Mouse (Mus musculus) lung, embryonic 16.5 days (tissue): Measurements from ENCODE around the gene Mycbp2. TPM values are rescaled to one million over a fixed set of nuclear protein-coding genes. Genes with fewer than 3 reads are reported as not detected.

Experiments used
- ATAC-seq: fragments of 200-750 bp; cut with Nextera tagmentation; 2 replicates; pipeline ENCODE4 v1.8.0; 2017; ENCODE audit warnings: low read depth, mild to moderate bottlenecking, moderate library complexity
- H3K27ac ChIP-seq: fragments of 300-500 bp; sonication (generic); 2 replicates; pipeline ENCODE4 v1.5.1; 2014; ENCODE audit warnings: mild to moderate bottlenecking, control low read depth, low read length
- H3K27me3 ChIP-seq: fragments of 300-500 bp; sonication (generic); 2 replicates; pipeline ENCODE4 v1.6.1; 2014; ENCODE audit warnings: low read depth, low read length, mixed read lengths; ENCODE audit not compliant: control insufficient read depth, insufficient read depth
- H3K36me3 ChIP-seq: fragments of 300-500 bp; sonication (generic); 2 replicates; pipeline ENCODE4 v1.6.1; 2014; ENCODE audit warnings: low read length; ENCODE audit not compliant: control insufficient read depth, insufficient read depth
- H3K4me1 ChIP-seq: fragments of 300-500 bp; sonication (generic); replicated peaks from 2 replicates; pipeline ENCODE4 v1.6.1; 2014; ENCODE audit warnings: low read length, mixed read lengths; ENCODE audit not compliant: control insufficient read depth, insufficient read depth
- H3K4me2 ChIP-seq: fragments of 300-500 bp; sonication (generic); 2 replicates; pipeline ENCODE4 v1.6.1; 2014; ENCODE audit warnings: low read depth, low read length, control low read depth
- H3K4me3 ChIP-seq: fragments of 300-500 bp; sonication (generic); 2 replicates; pipeline ENCODE4 v1.5.1; 2014; ENCODE audit warnings: mild to moderate bottlenecking, low read length, control low read depth
- H3K9ac ChIP-seq: fragments of 300-500 bp; sonication (generic); 2 replicates; pipeline ENCODE4 v1.6.1; 2014; ENCODE audit warnings: low read length, control low read depth
- H3K9me3 ChIP-seq: fragments of 300-500 bp; sonication (generic); 2 replicates; pipeline ENCODE4 v1.6.1; 2016; ENCODE audit warnings: low read length; ENCODE audit not compliant: control insufficient read depth
- WGBS: fragments of 180-500 bp; shearing (Covaris S2); extraction: QIAGEN DNeasy Blood & Tissue Kit; methylation state at CpG from one replicate; pipeline ENCODE4 v1.1.7; 2014; 5-methylcytosine and 5-hydroxymethylcytosine counted together
- polyA plus RNA-seq: library from polyadenylated mRNA; unstranded; fragments of >200 nt; fragmentation: Nextera tagmentation; extraction: Ambion mirVana; gene quantifications from 2 replicates; pipeline ENCODE4 v1.2.1, GENCODE M21; 2015

Mycbp2 gene
- polyA plus RNA-seq, 1 experiment from 2014 or later: 14.5 TPM

- no peak overlapping the region for H3K9ac ChIP-seq
- H3K4me2 ChIP-seq: no peak overlapping the region
- H3K4me1 ChIP-seq: peaks cover 15% of the 10 kb centered on the region
- ATAC-seq: no peak
- no peaks in the 10 kb centered on the region for H3K27me3 ChIP-seq
- H3K9me3 ChIP-seq: no peaks in the 10 kb centered on the region
- H3K4me3 ChIP-seq: no peak overlapping the region
- 91% methylated on average over 3 of the region's 3 CpGs for WGBS
- no peak overlapping the region for H3K27ac ChIP-seq
- H3K36me3 ChIP-seq: peaks cover 13% of the 10 kb centered on the region
Observed at GRCm38 (mm10) chr14:103093236-103093635, 253.4 kb downstream of the Mycbp2 start.

- H3K36me3 ChIP-seq: peaks cover 23% of the 10 kb centered on the region
- H3K27me3 ChIP-seq: no peaks in the 10 kb centered on the region
- no peak overlapping the region for H3K4me2 ChIP-seq
- H3K4me1 ChIP-seq: peaks cover 3% of the 10 kb centered on the region; the same call in 1 of the 2 replicates
- no peaks in the 10 kb centered on the region for H3K9me3 ChIP-seq
- H3K9ac ChIP-seq: no peak overlapping the region
- no peak overlapping the region for H3K4me3 ChIP-seq
- WGBS: 70% methylated on average over 6 of the region's 6 CpGs
- no peak overlapping the region for H3K27ac ChIP-seq
- ATAC-seq: peak; percentile 43
Observed at GRCm38 (mm10) chr14:103088624-103089023, 258.0 kb downstream of the Mycbp2 start.

GRCm38 (mm10) chr14:103087846-103088245, 258.8 kb downstream of the Mycbp2 start:
- 65% methylated on average over 5 of the region's 5 CpGs for WGBS
- H3K4me3 ChIP-seq: no peak overlapping the region
- no peak overlapping the region for H3K9ac ChIP-seq
- no peaks in the 10 kb centered on the region for H3K9me3 ChIP-seq
- H3K36me3 ChIP-seq: peaks cover 27% of the 10 kb centered on the region
- H3K4me1 ChIP-seq: peaks cover 3% of the 10 kb centered on the region; the same call in 1 of the 2 replicates
- H3K27ac ChIP-seq: no peak overlapping the region
- no peak overlapping the region for H3K4me2 ChIP-seq
- no peaks in the 10 kb centered on the region for H3K27me3 ChIP-seq
- no peak for ATAC-seq

- no peak overlapping the region for H3K4me2 ChIP-seq
- H3K27ac ChIP-seq: no peak overlapping the region
- H3K9me3 ChIP-seq: no peaks in the 10 kb centered on the region
- no peak overlapping the region for H3K9ac ChIP-seq
- peaks cover 29% of the 10 kb centered on the region for H3K36me3 ChIP-seq
- no peak overlapping the region for H3K4me3 ChIP-seq
- no peak for ATAC-seq
- WGBS: 78% methylated on average over 4 of the region's 4 CpGs
- no peaks in the 10 kb centered on the region for H3K27me3 ChIP-seq
- H3K4me1 ChIP-seq: peaks cover 3% of the 10 kb centered on the region; the same call in 1 of the 2 replicates
Observed at GRCm38 (mm10) chr14:103086671-103087324, 259.8 kb downstream of the Mycbp2 start.

- Histone ChIP-seq H3K27me3 (no peaks in the 10 kb centered on the region), H3K27ac (no peak overlapping the region), H3K9ac (no peak overlapping the region), H3K9me3 (no peaks in the 10 kb centered on the region), H3K4me1 (peaks cover 3% of the 10 kb centered on the region; the same call in 1 of the 2 replicates), H3K36me3 (peaks cover 32% of the 10 kb centered on the region), H3K4me3 (no peak overlapping the region), H3K4me2 (no peak overlapping the region)
- peak; percentile 23; the same call in 1 of the 2 replicates for ATAC-seq
- WGBS: 27% methylated on average over 1 of the region's 1 CpGs
Observed at GRCm38 (mm10) chr14:103085840-103086533, 260.6 kb downstream of the Mycbp2 start.

- no peaks in the 10 kb centered on the region for H3K27me3 ChIP-seq
- no peak overlapping the region for H3K9ac ChIP-seq
- H3K4me1 ChIP-seq: no peaks in the 10 kb centered on the region
- WGBS: 78% methylated on average over 9 of the region's 9 CpGs
- no peak overlapping the region for H3K4me2 ChIP-seq
- H3K4me3 ChIP-seq: no peak overlapping the region
- H3K27ac ChIP-seq: no peak overlapping the region
- peaks cover 16% of the 10 kb centered on the region for H3K36me3 ChIP-seq
- no peak for ATAC-seq
- no peaks in the 10 kb centered on the region for H3K9me3 ChIP-seq
Observed at GRCm38 (mm10) chr14:103079209-103079977, 267.2 kb downstream of the Mycbp2 start.

- no peak overlapping the region for H3K4me2 ChIP-seq
- H3K4me1 ChIP-seq: no peaks in the 10 kb centered on the region
- no peak for ATAC-seq
- H3K4me3 ChIP-seq: no peak overlapping the region
- WGBS: 89% methylated on average over 16 of the region's 16 CpGs
- H3K9me3 ChIP-seq: no peaks in the 10 kb centered on the region
- no peaks in the 10 kb centered on the region for H3K27me3 ChIP-seq
- H3K27ac ChIP-seq: no peak overlapping the region
- no peak overlapping the region for H3K9ac ChIP-seq
- peaks cover 24% of the 10 kb centered on the region for H3K36me3 ChIP-seq
Observed at GRCm38 (mm10) chr14:103078006-103078912, 268.4 kb downstream of the Mycbp2 start.

GRCm38 (mm10) chr14:103077272-103078005, 269.2 kb downstream of the Mycbp2 start:
- 80% methylated on average over 9 of the region's 9 CpGs for WGBS
- Histone ChIP-seq H3K36me3 (peaks cover 23% of the 10 kb centered on the region), H3K4me2 (no peak overlapping the region), H3K27ac (no peak overlapping the region), H3K9ac (no peak overlapping the region), H3K9me3 (no peaks in the 10 kb centered on the region), H3K4me1 (no peaks in the 10 kb centered on the region), H3K27me3 (no peaks in the 10 kb centered on the region), H3K4me3 (no peak overlapping the region)
- no peak for ATAC-seq
